Mouse (Mus musculus): ENCODE measurements around the gene Rassf3.
A peak's percentile ranks its signal among the peaks of the same experiment; 100 is the strongest.

Gene Rassf3

GRCm38 (mm10) chr10:121476190-121476967 lies at the start of gene Rassf3:
Rassf3 (minus strand) TSS chr10:121476347.
- DNase-seq (ENCODE audit: low spot score in 2 of 2): peak; percentile 94 to 99

DNA sequence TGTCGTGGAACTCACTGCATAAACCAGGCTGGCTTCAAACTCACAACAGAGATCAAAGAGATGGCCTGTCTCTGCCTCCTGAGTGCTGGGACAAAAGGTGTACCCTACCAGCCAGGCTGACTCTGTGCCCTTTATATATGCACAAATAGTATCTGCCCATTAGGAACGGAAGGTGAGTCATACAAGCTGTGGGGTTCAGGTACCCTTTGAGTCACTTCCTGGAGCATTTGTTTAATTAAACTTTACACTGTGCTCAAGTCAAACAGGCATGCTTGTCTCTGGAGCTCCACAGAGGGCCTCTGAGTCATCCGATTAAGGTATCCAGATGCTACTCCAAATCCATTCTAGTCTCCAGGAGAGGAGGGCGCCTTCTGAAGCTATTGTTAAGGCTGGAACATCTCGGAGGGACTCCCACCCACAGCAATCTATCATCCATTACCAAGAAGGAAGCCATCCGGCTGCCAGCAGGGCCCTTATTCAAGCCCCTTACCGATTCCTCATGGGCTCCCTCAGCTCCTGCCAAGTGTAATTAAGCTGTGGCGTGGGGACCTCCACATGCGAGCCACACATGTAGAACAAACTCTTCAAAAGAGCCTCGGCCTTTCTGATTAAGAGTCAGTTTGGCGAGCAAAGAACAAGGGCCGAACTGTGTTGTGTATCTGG lies 44.9 kb upstream of the Rassf3 start:
- no peak for DNase-seq (ENCODE audit: low spot score in 2 of 2)

- DNase-seq (ENCODE audit: low spot score in 2 of 2): no peak
These were observed 43.6 kb upstream of the Rassf3 start for GRCm38 (mm10) chr10:121519710-121520109.

DNA sequence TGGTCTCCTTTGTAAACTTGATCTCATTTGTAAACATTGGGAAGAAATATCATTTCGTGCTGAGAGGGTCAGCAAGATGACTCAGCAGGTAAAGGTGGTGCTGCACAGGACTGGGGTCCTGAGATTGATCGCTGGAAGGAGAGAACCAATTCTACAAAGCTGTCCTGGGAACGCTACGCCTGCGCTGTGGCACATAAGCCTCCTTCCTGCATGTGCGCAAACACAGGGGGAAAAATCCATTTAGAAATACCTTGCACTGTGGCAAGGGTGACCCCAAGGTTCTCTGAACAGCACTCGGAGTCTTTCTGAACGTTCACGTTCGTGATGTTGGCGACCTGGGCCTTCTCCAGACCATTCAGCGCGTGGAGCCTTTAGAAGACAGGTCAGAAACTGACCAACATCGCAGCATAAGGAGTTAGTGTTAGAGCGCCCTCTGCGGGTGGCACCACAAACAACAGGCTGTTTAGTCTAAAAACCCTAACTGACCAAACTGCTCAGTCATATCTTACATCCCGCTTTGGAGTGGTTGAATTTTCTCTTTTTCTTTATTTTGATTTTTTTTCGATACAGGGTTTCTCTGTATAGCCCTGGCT lies 40.0 kb upstream of the Rassf3 start:
- DNase-seq (ENCODE audit: low spot score in 2 of 2): peak in 1 of 2 experiments; percentile 72

DNA sequence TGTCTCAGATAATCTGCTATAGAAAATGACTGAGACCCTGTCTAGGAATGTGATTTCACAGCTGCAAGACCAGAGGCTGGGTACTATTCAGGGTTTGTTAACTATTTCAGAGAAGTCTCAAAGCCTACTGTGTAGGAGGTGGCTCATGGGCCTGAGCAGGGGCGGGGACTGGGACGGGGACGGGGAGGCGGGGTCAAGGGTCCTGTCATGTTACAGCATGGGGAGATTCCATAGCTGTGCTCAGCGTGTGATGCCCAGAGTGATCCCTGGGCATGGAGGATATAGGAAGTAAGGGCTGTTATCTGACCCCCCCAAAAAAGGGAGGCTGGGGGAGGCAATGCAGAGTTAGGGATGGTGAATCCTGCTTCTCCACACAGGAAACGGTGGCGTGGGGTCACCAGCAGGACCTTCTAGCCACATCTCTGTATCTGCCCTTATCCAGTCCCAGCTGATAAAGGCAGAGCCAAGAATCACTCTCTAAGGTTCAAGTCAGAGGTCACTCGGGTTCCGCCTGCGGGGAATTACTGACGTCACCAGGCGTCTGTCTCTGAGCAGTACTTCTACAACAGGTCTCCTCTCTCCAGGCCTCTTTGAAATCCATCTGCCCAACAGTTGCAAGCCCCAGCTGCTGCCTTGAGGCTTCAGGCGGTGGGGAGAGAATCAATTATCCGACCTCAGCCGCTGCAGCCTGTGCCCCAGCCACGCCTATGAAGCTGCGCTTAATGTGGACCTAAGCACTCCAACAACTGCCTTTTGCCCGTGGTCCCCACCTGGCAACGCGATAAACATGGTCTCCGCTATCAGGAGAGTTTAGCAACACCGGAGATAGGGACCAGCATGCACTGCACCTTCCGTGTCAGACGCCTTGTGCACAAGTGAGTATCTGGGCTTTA lies 33.9 kb upstream of the Rassf3 start:
- no peak for DNase-seq (ENCODE audit: low spot score in 2 of 2)

DNA sequence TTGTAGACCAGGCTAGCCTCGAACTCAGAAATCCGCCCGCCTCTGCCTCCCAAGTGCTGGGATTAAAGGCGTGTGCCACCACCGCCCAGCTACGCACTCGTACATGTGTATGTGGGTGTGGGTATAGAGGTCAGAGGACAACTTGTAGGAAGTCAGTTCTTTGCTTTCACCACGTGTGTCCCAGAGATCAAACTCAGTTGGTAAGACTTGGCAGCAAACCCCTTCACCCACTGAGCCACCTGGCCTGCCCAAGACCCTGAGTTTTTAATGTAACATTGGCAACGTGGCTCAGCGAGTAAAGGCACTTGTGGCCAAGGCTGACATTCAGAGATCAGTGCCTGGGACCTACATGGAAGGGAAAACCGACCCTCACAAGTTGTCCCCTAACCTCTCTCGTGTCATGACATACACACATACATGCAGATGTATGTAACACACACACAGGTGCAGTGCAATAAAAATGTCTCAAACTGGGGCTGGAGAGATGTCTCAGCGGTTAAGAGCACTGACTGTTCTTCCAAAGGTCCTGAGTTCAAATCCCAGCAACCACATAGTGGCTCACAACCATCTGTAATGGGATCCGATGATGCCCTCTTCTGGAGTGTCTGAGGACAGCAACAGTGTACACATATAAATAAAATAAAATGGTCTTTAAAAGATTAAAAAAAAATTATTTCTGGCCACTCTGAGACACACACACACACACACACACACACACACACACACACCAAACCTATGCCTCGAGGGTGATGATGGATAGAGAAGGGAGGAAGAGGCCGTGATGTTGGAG lies 31.8 kb upstream of the Rassf3 start:
- DNase-seq (ENCODE audit: low spot score in 2 of 2): no peak

DNA sequence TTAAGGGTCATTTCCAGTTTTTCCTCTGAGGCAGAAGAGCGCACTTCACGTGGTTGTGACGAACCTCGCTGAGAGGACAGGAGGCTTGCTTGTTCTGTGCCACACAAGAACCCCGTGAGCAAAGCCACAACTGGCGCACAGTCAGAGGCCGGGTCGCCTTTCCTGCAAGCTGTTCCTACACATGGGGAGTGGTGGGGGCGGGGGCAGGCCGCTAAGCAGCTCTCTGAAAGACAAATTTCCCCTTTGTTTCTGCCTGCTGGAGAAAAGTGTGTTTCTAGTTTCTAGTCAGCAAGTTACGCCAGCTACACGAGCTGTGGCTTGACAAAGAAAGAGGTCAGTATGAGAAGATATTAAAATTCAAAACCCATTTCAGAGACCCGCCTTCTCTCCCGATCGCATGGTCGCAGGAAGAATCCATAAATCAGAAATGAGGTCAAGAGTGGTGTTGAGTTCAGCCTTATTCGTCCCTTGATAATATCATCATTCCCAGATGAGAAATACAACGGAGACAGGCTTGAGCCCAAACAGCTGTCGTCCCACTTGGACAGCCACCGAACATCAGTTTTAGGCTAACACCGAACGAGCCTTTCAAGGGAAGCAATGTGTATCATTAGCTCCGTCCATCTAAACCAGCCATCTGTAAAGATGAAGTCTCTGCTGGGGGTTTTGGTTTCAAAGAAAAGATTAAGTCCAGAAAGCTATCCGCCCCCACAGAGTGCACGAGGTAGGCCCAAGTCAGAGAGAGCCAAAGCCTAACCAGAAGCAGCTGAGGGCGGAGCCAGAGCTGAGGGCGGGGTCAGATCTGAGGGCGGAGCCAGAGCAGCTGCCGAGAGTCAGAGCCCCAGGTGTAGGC lies 30.8 kb upstream of the Rassf3 start:
- DNase-seq (ENCODE audit: low spot score in 2 of 2): peak; percentile 86 to 88

- DNase-seq (ENCODE audit: low spot score in 2 of 2): no peak
These were observed 29.8 kb upstream of the Rassf3 start for GRCm38 (mm10) chr10:121505929-121506328.

DNA sequence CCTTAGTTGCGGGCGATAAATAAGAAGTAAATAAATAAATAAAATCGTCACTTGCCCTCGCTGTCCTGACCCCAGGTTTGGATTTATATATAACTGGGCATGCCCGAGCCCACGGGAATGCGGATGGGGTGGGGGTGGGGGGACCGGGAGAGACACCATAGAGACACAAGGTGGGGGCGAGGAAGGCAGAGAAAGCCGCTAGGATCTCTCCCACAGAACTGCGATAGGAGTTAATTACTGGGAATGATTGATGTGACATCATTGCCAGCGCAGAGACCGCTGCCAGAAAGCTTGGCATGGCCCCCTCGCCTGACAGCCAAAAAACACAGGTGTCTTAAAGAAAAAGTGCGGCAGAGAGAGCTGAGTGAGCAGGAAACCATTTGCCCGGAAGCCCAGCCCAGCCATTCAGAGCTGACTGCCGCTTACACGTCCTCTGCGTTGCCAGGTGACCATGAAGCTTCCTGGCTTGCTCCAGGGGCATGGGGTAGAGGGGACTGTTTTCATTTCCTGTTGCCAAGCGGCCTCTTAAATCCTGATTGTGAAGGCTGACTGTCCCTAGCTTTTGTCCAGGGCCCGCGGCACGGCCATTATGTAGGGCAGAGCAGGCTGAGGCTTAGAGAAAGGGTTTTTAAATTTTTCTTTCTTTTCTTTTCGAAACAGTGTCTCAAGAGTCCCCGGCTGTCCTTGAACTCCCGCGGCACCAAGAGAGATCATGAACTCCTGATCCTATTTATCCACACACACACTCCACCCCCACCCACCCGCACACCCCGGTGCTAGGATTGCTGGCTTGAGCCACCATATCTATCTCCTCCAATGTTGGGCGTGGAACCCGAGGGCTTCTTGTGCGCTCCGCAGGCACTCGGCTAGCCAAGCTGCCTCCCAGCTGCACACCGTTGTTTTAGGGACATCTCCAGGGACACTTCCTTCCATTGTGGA lies 29.1 kb upstream of the Rassf3 start:
- DNase-seq (ENCODE audit: low spot score in 2 of 2): peak; percentile 78

DNA sequence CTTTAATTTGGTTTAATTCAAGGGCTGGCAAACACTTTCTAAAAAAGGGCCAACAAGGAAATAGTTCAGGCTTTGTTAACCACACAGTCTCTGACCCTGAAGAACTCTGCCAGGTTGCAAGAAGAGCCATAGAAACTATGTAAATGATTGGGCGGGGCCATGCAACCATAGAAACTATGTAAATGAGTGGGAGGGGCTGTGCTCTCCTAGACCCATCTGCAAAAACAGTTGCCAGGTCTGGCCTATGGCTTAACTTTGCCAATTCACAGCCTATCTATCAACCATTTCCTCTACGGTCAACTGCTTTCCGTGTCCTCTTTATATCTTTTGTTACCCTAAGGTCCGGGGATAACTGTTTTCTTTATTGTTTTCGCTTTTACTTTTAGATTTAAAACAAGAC lies 25.0 kb upstream of the Rassf3 start:
- DNase-seq (ENCODE audit: low spot score in 2 of 2): no peak

GRCm38 (mm10) chr10:121500034-121500433 lies 23.9 kb upstream of the Rassf3 start:
- no peak for DNase-seq (ENCODE audit: low spot score in 2 of 2)

DNA sequence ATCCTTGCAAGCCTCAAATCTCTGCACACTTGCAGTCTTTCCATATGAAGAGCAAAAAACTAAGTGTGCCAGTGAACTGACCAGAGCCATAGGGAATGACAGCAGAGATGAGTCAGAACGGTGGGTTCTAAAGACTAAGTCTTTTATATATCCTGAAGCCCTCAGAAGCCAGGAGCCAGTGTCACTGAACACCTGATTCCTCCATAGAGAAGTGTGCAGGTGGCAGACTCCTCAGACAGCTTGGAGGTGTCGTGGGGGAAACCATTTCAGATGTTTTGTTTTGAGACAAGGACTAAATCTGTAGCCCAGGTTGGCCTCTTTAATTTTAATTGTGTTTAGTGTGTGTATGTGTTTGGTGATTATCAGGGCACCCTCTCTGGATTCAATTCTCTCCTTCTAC lies 22.9 kb upstream of the Rassf3 start:
- no peak for DNase-seq (ENCODE audit: low spot score in 2 of 2)

GRCm38 (mm10) chr10:121498481-121498904 lies 22.3 kb upstream of the Rassf3 start:
- no peak for DNase-seq (ENCODE audit: low spot score in 2 of 2)

- DNase-seq (ENCODE audit: low spot score in 2 of 2): no peak
These were observed 21.8 kb upstream of the Rassf3 start for GRCm38 (mm10) chr10:121497968-121498367.

DNA sequence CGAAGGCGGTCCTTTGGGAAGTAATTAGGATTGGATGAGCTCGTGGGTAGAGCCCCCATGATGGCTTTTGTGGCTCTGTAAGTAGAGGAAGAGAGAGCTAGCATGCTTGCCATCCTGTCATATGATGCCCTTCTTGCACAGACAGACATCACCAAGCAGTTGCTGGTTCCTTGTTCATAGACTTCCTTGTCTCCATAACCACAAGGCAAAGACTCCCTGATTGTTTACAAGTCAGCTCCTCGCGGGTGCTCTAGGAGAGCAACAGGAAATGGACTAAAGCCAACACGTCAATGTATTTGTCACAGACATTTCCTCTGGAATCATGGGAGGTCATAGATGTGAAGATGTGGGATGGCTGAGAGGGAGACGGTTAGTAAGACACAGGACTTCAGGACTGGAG lies 20.5 kb upstream of the Rassf3 start:
- DNase-seq (ENCODE audit: low spot score in 2 of 2): no peak

DNA sequence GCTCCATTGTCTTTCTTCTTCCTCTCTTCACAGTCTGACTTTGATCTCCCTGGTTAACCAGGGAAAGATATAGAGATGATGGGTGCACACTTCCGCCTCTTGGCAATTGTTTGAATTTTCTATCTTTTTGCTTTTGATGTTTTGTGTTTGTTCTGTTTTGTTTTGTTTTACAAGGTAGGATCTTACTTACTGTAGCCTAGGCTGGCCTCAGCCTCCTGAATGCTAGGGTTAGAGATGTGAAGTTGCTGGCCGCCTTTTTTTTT lies 17.9 kb upstream of the Rassf3 start:
- no peak for DNase-seq (ENCODE audit: low spot score in 2 of 2)

DNA sequence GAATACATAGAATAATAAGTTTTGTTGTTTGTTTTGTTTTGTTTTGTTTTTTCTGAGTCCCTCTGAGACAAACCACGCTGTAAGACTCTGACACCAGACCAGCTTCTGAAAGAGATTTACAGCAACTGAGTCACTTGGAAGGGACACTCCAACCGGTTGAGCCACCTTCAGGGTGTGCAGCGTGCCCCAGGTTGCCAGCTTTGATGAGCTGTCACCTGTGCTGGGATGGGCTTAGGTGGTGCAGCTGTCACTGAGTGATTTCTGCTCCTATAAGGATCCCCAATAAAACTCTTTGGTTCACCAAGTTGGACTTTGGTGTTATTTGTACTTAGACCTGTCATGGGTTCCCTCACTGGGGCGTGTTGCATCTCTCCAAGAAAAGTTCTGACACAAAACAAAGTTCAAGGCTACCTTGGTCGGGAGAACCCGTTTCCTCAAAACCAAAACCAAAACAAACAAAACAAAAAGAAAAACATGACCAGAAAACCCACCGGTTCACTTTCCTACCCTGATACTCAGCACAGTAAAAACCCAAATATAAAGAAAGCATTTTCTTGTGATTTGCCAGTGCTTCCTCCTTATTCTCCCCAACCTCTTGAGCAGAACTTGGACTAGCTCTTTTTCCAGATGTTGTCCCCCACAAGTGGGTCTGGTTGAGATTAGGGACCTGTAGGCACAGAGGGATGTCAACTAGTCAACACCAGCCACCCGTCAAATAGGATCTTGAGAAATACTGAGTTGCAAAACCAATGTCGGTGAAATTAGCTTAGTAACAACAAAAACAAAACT lies 17.4 kb upstream of the Rassf3 start:
- DNase-seq (ENCODE audit: low spot score in 2 of 2): no peak

DNA sequence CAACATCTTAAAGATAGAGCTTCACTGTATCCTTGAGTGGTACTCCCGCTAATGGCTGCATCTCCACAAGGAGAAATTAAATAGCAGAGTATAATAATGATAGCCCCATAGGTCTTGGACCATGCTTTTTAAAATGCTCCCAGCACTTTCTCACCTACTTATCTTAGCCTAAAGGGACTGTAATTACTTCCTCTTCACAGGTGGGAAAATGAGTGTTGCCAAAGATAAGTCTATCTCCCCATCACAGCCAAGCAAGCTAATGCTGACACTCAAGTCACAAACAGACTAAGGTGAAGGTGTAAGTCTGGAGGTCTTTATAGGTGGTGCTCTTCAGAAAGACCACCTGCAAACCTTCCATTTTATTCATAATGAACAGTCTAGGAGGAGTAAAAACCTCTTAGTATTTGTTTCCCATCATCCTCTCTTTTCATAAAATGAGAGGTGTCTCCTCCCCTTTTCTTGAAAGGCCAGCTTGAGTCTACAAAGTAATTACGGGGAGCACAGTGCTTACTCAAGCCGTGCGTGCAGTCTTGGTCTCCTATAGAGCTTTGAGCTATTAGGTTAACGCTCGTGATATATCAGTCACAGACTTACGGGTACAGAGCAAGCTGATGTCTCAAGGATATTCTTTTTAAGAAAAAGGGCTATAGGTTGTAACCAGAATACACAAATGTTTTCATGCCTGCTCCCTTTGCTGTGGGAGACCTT lies 16.6 kb upstream of the Rassf3 start:
- DNase-seq (ENCODE audit: low spot score in 2 of 2): no peak
